Mouse (Mus musculus): Measurements from ENCODE around the gene Gm4131.

DNA sequence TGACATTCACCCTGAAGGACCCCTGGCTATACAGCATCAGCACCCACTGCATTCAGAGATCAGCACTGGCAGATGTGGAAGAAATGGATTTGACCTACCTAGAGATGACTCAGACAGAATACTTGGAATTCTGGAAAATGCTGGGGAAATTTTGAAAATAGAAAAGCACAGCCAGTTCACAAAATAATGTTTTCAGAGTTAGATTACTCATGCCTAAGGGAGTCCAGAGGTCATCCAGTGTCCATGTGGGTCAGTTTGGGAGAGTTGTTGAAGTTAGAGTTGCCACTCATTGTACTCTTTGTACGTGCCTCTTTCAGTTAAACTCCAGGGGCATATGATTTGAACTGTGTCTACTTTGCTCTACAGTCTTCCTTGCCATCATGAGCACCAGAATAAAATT is 25.0 kb downstream of the Gm4131 start:
- TF ChIP-seq CTCF (IDR thresholded peaks at IDR 0.05; ENCODE audit: control insufficient read depth, insufficient read depth, insufficient read length) (no peak), CEBPB (IDR thresholded peaks at IDR 0.05; ENCODE audit: low read depth) (no peak), USF1 (IDR thresholded peaks at IDR 0.05; ENCODE audit: low read depth) (no peak)
